37 mouse cellular contexts compared by ENCODE assay signal in genomic region chr4:147976237-147976636, GRCm38 (mm10). TPM values are rescaled to one million over a fixed set of nuclear protein-coding genes. Genes with fewer than 3 reads are reported as not detected.
"Had no signal": no experiment of that assay in that cellular context is flagged by ENCODE, and none has a peak within 500 bp of the region (broad histone marks: within the 10 kb centered on the region; RNA-seq: fewer than 3 reads in every experiment).

No protein-coding gene starts in this region.

- ATAC-seq: forebrain, embryonic 13.5 days; forebrain, embryonic 14.5 days; forebrain, embryonic 16.5 days; forebrain, postnatal 0 days had no signal

- H3K27ac ChIP-seq: embryonic facial prominence, embryonic 10.5 days; embryonic facial prominence, embryonic 12.5 days; embryonic facial prominence, embryonic 13.5 days; embryonic facial prominence, embryonic 15.5 days; forebrain, embryonic 10.5 days; forebrain, embryonic 12.5 days; forebrain, embryonic 13.5 days; gastrocnemius, adult 2 months; heart, adult 2 months had no signal

- H3K4me3 ChIP-seq: embryonic facial prominence, embryonic 10.5 days; embryonic facial prominence, embryonic 12.5 days; embryonic facial prominence, embryonic 13.5 days; embryonic facial prominence, embryonic 15.5 days; erythroblast, embryonic 14.5 days; forebrain, embryonic 10.5 days; forebrain, embryonic 12.5 days; forebrain, embryonic 13.5 days; gastrocnemius, adult 2 months; heart, adult 2 months had no signal

- H3K27me3 ChIP-seq: embryonic facial prominence, embryonic 12.5 days; embryonic facial prominence, embryonic 13.5 days; embryonic facial prominence, embryonic 15.5 days; forebrain, embryonic 12.5 days; forebrain, embryonic 13.5 days had no signal

- H3K4me1 ChIP-seq: embryonic facial prominence, embryonic 10.5 days; embryonic facial prominence, embryonic 12.5 days; embryonic facial prominence, embryonic 13.5 days; embryonic facial prominence, embryonic 15.5 days; forebrain, embryonic 10.5 days; forebrain, embryonic 12.5 days; forebrain, embryonic 13.5 days had no signal

- H3K36me3 ChIP-seq: embryonic facial prominence, embryonic 10.5 days; embryonic facial prominence, embryonic 12.5 days; embryonic facial prominence, embryonic 13.5 days; embryonic facial prominence, embryonic 15.5 days; forebrain, embryonic 10.5 days; forebrain, embryonic 12.5 days had no signal

- H3K9ac ChIP-seq: embryonic facial prominence, embryonic 12.5 days; embryonic facial prominence, embryonic 13.5 days; embryonic facial prominence, embryonic 15.5 days; forebrain, embryonic 12.5 days; forebrain, embryonic 13.5 days; forebrain, postnatal 0 days had no signal

- H3K4me2 ChIP-seq: embryonic facial prominence, embryonic 12.5 days; embryonic facial prominence, embryonic 13.5 days; embryonic facial prominence, embryonic 15.5 days; forebrain, embryonic 12.5 days; forebrain, embryonic 13.5 days had no signal

- DNase-seq: cerebellum, adult 2 months; cerebellum, adult 8-10 months; cerebellum, adult 9-10 months; cerebellum, adult 9-11 months; cerebellum, postnatal 10 days; cerebellum, postnatal 14 days; cerebellum, postnatal 25 days; cerebellum, postnatal 36 days; embryo, embryonic 11 days; forebrain, postnatal 0 days; gastrocnemius, adult 2 months; gastrocnemius, postnatal 10 days; gastrocnemius, postnatal 14 days; gastrocnemius, postnatal 25 days; gastrocnemius, postnatal 36 days; heart, adult 11 months; heart, adult 18-20 months; heart, adult 2 months had no signal

- H3K9me3 ChIP-seq: embryonic facial prominence, embryonic 12.5 days; forebrain, embryonic 10.5 days had no signal

RNA-seq across cellular contexts. Expression of gene Nppb, which starts 9.4 kb away (rescaled TPM):
- total RNA-seq: common myeloid progenitor, adult 5-6 weeks; forebrain, postnatal 0 days; gastrocnemius, adult 18-20 months; gastrocnemius, adult 2 months; gastrocnemius, adult 8-10 months; gastrocnemius, postnatal 10 days; gastrocnemius, postnatal 14 days; gastrocnemius, postnatal 25 days; gastrocnemius, postnatal 36 days; gastrocnemius, postnatal 4 days; granulocyte monocyte progenitor cell, adult 5-6 weeks had no signal
- polyA plus RNA-seq: cortical plate, adult 2 months; embryonic facial prominence, embryonic 12.5 days; embryonic facial prominence, embryonic 14.5 days; erythroblast, embryonic 14.5 days; forebrain, embryonic 10.5 days; forebrain, embryonic 11.5 days; forebrain, embryonic 12.5 days; forebrain, embryonic 13.5 days; forebrain, embryonic 14.5 days; forebrain, embryonic 16.5 days; gonadal fat pad, adult 2 months had no signal

RNA-seq across cellular contexts. Expression of gene Nppa, which starts 24.3 kb away (rescaled TPM):
- total RNA-seq: common myeloid progenitor, adult 5-6 weeks; forebrain, postnatal 0 days; gastrocnemius, adult 18-20 months; gastrocnemius, adult 2 months; gastrocnemius, postnatal 10 days; gastrocnemius, postnatal 14 days; gastrocnemius, postnatal 25 days; gastrocnemius, postnatal 36 days; gastrocnemius, postnatal 4 days; granulocyte monocyte progenitor cell, adult 5-6 weeks had no signal
- polyA plus RNA-seq: cerebellum, adult 2 months; embryonic facial prominence, embryonic 14.5 days; erythroblast, embryonic 14.5 days; forebrain, embryonic 16.5 days; gonadal fat pad, adult 2 months had no signal
